Mouse (Mus musculus): ENCODE measurements at regions not wholly inside any gene's neighbourhood (a gene's known extent, or its start where the extent isn't known, plus 50 kb on each side); places are given as distances from the start of the nearest gene placed in this dataset.

- no peak for TF ChIP-seq CTCF (IDR thresholded peaks at IDR 0.05; ENCODE audit: extremely low read depth, insufficient read depth, insufficient read length, insufficient replicate concordance)
- no peak for TF ChIP-seq POLR2A (IDR thresholded peaks at IDR 0.05; ENCODE audit: low read depth, low read length)
These were observed 57.6 kb upstream of the Nfe2l2 start for GRCm38 (mm10) chr2:75762030-75762429.

All from spleen, adult 2 months (tissue).